Mouse (Mus musculus): ENCODE results near the gene Mrvi1. TPM values are rescaled to one million over a fixed set of nuclear protein-coding genes. Genes with fewer than 3 reads are reported as not detected.

Mrvi1 gene
- polyA plus RNA-seq, 1 experiment = 2.2 TPM

DNA sequence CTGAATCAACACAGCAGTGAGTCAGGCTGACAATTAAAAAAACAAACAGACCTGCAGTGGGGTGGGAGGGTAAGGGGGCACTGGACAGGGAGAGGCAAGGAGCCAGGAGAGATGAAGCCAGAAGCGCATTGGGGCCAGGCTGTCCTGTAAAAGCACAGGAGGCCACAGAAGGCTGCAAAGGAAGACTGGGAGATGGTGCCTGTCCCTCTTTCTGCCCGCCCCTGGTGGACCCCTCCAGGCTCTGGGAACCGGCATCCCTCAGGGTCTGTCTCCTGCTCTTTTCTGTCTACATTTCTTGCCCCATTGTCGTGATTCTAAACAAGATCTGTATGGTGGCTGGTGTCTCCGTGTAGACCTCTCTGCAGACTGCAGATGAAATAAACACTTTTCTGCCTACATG, 33.5 kb upstream of the Mrvi1 start:
- WGBS = 75% methylated on average over 5 of the region's 5 CpGs
- no peak for TF ChIP-seq POLR2A (IDR thresholded peaks at IDR 0.05; ENCODE audit: borderline replicate concordance, insufficient read depth, low read length)
- TF ChIP-seq CTCF (IDR thresholded peaks at IDR 0.05; ENCODE audit: borderline replicate concordance, insufficient read depth, low read depth, low read length) = no peak
- no peak overlapping the region for H3K4me3 ChIP-seq (replicated peaks; ENCODE audit: insufficient read depth, low read depth, low read length)
- no peaks in the 10 kb centered on the region for H3K4me1 ChIP-seq (ENCODE audit: control insufficient read depth, insufficient read depth, low read length)
- no peaks in the 10 kb centered on the region; the same call in 1 of the 2 replicates for H3K27me3 ChIP-seq (ENCODE audit: control insufficient read depth, insufficient read depth, low read length)
- H3K27ac ChIP-seq (ENCODE audit: insufficient read depth, low read length) = no peak overlapping the region
- no peak for DNase-seq

DNA sequence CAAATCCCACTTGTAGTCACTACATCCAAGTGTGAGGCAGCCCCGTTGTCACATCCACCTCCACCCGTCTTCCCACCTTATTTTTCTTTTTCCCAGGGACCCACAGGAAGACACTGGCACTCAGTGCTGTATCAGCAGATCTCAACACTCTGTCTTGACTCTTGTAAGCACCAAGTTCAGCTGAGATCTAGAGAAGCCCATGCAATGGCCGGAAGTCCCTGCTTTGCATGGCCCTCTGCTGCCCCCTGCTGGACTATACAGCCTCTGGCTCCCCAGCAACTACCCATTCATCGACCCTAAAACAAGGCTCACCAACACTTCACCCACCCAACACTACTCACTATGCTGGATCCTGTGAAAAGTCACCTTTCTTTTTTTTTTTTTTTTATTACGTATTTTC, 32.6 kb upstream of the Mrvi1 start:
- WGBS = 35% methylated on average over 5 of the region's 5 CpGs
- peak; percentile 47 to 60 for DNase-seq
- Histone ChIP-seq H3K4me3 (replicated peaks; ENCODE audit: insufficient read depth, low read depth, low read length) (no peak overlapping the region), H3K27ac (ENCODE audit: insufficient read depth, low read length) (no peak overlapping the region), H3K4me1 (ENCODE audit: control insufficient read depth, insufficient read depth, low read length) (no peaks in the 10 kb centered on the region), H3K27me3 (ENCODE audit: control insufficient read depth, insufficient read depth, low read length) (no peaks in the 10 kb centered on the region; the same call in 1 of the 2 replicates)
- TF ChIP-seq CTCF (IDR thresholded peaks at IDR 0.05; ENCODE audit: borderline replicate concordance, insufficient read depth, low read depth, low read length) = peak; percentile 76
- no peak for TF ChIP-seq POLR2A (IDR thresholded peaks at IDR 0.05; ENCODE audit: borderline replicate concordance, insufficient read depth, low read length)

DNA sequence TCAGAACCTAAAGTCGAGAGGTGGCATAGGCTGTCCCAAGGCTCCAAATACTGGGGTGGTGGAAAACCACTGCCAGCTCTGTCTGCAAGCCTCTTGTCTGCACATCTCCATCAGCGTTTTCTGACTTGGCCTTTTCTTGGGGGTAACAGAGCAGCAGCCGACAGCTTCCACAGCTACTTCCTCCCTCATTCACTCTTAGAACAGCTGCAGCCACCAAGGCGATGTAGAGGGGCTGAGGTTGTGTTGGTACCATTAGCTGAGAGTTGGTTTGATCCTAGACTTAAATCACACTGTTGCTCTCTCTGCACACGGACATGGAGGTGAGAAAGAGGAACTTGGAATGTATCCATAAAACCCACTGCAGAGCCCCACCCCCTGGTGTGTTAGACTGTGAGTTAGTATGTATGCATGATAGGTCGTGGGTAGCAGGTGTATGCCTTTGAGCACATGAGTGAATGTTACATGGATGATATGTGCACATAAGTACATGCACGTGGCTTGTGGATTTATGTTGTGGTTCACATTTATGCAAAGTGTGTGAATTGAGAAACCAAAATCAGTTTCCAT, 31.9 kb upstream of the Mrvi1 start:
- no peak for TF ChIP-seq POLR2A (IDR thresholded peaks at IDR 0.05; ENCODE audit: borderline replicate concordance, insufficient read depth, low read length)
- DNase-seq = no peak
- Histone ChIP-seq H3K27me3 (ENCODE audit: control insufficient read depth, insufficient read depth, low read length) (no peaks in the 10 kb centered on the region; the same call in 1 of the 2 replicates), H3K27ac (ENCODE audit: insufficient read depth, low read length) (no peak overlapping the region), H3K4me1 (ENCODE audit: control insufficient read depth, insufficient read depth, low read length) (no peaks in the 10 kb centered on the region), H3K4me3 (replicated peaks; ENCODE audit: insufficient read depth, low read depth, low read length) (no peak overlapping the region)
- 67% methylated on average over 7 of the region's 7 CpGs for WGBS

DNA sequence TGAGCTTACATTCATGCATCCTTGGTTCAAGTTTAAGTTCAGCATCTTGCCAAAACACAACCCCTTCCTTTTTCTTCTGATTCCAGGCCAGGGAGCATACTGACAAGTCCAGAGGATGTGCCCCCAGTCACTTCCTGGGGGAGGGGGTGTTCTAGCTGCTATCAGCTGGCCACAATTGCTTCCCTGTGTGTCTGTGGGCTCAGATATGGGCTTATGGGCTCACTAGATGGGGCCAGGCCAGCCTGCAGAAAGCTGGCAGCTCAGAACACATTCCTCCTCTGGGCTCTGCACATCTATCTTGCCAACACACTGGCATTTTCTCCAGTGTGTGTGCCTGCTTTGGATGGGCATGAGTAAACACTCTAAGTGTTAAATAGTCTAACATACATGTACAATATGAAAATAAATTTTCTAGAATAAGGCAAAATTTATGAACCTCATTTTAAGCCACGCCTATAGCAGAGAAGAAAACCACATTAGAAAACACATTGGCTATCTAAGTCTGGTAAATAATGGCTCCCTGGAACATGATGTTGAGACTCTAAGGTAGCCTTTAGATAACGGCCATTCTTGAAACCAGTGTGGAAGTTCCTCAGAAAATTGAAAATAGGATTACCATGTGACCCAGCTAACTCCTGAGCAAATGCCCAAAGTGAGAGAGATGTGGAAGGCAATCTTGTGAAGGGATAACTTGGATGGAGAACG, 22.0 kb upstream of the Mrvi1 start:
- no peak overlapping the region for H3K4me3 ChIP-seq (replicated peaks; ENCODE audit: insufficient read depth, low read depth, low read length)
- H3K27me3 ChIP-seq (ENCODE audit: control insufficient read depth, insufficient read depth, low read length) = no peaks in the 10 kb centered on the region
- no peak overlapping the region for H3K27ac ChIP-seq (ENCODE audit: insufficient read depth, low read length)
- WGBS = 91% methylated on average over 3 of the region's 3 CpGs
- H3K4me1 ChIP-seq (ENCODE audit: control insufficient read depth, insufficient read depth, low read length) = no peaks in the 10 kb centered on the region
- DNase-seq = no peak
- TF ChIP-seq POLR2A (IDR thresholded peaks at IDR 0.05; ENCODE audit: borderline replicate concordance, insufficient read depth, low read length) (no peak), CTCF (IDR thresholded peaks at IDR 0.05; ENCODE audit: borderline replicate concordance, insufficient read depth, low read depth, low read length) (no peak)

DNA sequence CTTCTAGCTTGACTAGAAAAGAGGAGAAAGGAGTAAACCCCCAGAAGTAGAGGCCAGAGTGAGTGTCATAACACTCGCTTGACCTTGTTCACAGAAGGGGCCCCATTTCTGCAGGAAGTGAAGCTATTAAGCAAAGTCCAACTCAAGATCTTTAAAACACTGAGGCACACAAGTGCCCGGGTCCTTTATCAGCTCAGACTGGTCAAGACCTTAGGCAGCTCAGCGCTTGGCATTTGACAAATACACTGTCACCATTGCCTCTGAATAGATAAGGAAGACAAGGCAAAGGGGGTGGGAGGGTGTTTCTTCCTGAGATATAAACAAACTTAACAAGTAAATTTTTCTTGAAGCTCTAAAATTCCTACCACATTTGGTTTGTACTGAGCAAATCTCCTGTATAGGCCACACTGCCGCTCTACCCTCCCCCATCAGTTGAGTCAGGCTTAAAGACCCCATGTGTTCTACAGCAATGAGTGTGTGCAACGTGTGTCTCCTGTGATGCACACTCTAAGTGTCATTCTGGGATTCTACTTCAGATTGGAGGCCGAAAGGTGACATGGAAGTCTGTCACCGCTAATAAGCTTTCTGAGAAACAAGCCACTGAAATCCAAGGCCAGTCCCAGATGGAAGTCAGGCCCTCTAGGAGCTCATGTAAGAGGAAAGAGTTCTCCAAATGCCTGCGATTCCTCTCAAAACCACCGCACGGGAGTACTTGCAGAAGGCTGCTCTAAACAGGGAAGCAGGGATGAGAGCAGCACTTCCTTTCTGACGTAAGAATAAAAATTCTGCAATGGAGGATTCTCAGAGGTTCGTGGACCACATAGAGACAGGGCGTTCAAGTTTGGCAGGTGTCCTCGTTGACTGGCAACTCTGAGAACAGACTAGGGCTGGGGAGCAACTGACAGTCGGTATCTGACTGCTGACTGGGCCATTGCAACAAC, 16.9 kb upstream of the Mrvi1 start:
- 83% methylated on average over 15 of the region's 15 CpGs for WGBS
- no peak overlapping the region for H3K27ac ChIP-seq (ENCODE audit: insufficient read depth, low read length)
- TF ChIP-seq CTCF (IDR thresholded peaks at IDR 0.05; ENCODE audit: borderline replicate concordance, insufficient read depth, low read depth, low read length) (no peak), POLR2A (IDR thresholded peaks at IDR 0.05; ENCODE audit: borderline replicate concordance, insufficient read depth, low read length) (no peak)
- no peaks in the 10 kb centered on the region for H3K4me1 ChIP-seq (ENCODE audit: control insufficient read depth, insufficient read depth, low read length)
- no peak overlapping the region for H3K4me3 ChIP-seq (replicated peaks; ENCODE audit: insufficient read depth, low read depth, low read length)
- no peak for DNase-seq
- no peaks in the 10 kb centered on the region for H3K27me3 ChIP-seq (ENCODE audit: control insufficient read depth, insufficient read depth, low read length)

DNA sequence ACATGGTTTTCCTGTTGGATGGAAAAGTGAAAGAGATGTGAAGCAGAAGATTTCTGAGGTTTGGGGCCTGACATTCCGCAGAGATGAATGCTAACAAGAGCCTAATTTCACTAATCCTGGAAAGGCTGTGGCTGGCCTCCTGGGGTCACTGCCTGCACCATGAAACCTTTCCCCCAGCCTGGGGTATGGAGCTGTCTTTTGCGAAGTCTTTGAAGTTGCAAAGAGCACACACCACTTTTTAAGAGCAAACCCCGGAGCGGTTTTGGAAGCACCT, 8.9 kb upstream of the Mrvi1 start:
- WGBS = 65% methylated on average over 4 of the region's 4 CpGs
- Histone ChIP-seq H3K4me1 (ENCODE audit: control insufficient read depth, insufficient read depth, low read length) (no peaks in the 10 kb centered on the region), H3K4me3 (replicated peaks; ENCODE audit: insufficient read depth, low read depth, low read length) (no peak overlapping the region), H3K27ac (ENCODE audit: insufficient read depth, low read length) (no peak overlapping the region), H3K27me3 (ENCODE audit: control insufficient read depth, insufficient read depth, low read length) (no peaks in the 10 kb centered on the region)
- DNase-seq = no peak
- TF ChIP-seq POLR2A (IDR thresholded peaks at IDR 0.05; ENCODE audit: borderline replicate concordance, insufficient read depth, low read length) (no peak), CTCF (IDR thresholded peaks at IDR 0.05; ENCODE audit: borderline replicate concordance, insufficient read depth, low read depth, low read length) (no peak)

DNA sequence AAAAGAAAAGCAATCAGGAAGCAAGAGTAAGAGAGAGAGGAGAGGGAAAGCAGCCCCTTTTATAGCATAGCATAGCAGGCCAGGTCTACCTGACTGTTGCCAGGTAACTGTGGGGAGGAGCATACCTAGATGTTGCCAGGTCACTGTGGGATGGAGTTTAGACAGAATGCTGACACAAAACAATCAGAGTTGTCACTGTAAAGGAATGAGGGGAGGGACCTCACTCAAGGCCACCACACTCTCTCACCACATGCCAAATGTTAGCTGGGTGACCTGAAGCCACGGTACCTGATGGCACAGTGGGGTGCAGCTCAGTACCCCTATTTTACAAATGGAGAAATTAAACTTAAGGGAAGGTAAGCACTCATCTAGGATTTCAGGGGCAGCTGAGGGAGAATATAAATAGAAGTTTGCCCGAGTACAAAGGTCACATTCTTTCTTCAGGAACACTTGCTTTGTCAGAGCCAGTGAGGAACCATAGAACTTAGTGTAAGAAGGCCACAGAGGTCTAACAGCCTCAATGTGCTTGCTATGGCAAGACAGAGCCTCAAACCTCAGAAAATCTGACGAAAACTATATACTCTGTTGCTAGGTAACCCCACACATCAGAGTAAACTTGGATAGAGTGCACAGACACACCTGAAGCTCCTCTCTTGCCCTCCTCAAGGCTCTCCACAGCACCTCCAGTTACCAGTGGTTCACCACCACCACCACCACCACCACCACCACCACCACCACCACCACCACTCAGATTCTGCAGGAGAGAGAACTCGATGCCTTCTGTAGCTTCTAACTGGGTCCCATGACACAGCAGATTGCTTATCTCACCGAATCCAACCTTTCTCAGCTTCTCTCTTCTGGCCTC, 8.3 kb upstream of the Mrvi1 start:
- WGBS = 66% methylated on average over 5 of the region's 5 CpGs
- no peak for TF ChIP-seq POLR2A (IDR thresholded peaks at IDR 0.05; ENCODE audit: borderline replicate concordance, insufficient read depth, low read length)
- no peak for TF ChIP-seq CTCF (IDR thresholded peaks at IDR 0.05; ENCODE audit: borderline replicate concordance, insufficient read depth, low read depth, low read length)
- Histone ChIP-seq H3K4me3 (replicated peaks; ENCODE audit: insufficient read depth, low read depth, low read length) (no peak overlapping the region), H3K27ac (ENCODE audit: insufficient read depth, low read length) (no peak overlapping the region), H3K27me3 (ENCODE audit: control insufficient read depth, insufficient read depth, low read length) (no peaks in the 10 kb centered on the region), H3K4me1 (ENCODE audit: control insufficient read depth, insufficient read depth, low read length) (no peaks in the 10 kb centered on the region)
- DNase-seq = no peak
